Mouse (Mus musculus): ENCODE data around the gene Arnt2.

GRCm38 (mm10) chr7:84382346-84382745 lies 27.6 kb downstream of the Arnt2 start:
- TF ChIP-seq CTCF (conservative IDR thresholded peaks at IDR 0.05 in 1 of 2, IDR thresholded peaks at IDR 0.05 in 1 of 2; ENCODE audit: low read depth in 2 of 2, low read length in 2 of 2): no peak
- no peak for TF ChIP-seq ZNF384 (IDR thresholded peaks at IDR 0.05; ENCODE audit: low read depth, low read length)
- TF ChIP-seq EP300 (IDR thresholded peaks at IDR 0.05; ENCODE audit: low read length): no peak
- no peak for TF ChIP-seq USF2 (conservative IDR thresholded peaks at IDR 0.05; ENCODE audit: low read depth, low read length)
- no peak for TF ChIP-seq USF1 (IDR thresholded peaks at IDR 0.05; ENCODE audit: low read depth, low read length)
- TF ChIP-seq TCF12 (IDR thresholded peaks at IDR 0.05; ENCODE audit: low read depth, low read length): no peak
